ENCODE assay signal across 8 mouse cellular contexts in the genomic region with DNA sequence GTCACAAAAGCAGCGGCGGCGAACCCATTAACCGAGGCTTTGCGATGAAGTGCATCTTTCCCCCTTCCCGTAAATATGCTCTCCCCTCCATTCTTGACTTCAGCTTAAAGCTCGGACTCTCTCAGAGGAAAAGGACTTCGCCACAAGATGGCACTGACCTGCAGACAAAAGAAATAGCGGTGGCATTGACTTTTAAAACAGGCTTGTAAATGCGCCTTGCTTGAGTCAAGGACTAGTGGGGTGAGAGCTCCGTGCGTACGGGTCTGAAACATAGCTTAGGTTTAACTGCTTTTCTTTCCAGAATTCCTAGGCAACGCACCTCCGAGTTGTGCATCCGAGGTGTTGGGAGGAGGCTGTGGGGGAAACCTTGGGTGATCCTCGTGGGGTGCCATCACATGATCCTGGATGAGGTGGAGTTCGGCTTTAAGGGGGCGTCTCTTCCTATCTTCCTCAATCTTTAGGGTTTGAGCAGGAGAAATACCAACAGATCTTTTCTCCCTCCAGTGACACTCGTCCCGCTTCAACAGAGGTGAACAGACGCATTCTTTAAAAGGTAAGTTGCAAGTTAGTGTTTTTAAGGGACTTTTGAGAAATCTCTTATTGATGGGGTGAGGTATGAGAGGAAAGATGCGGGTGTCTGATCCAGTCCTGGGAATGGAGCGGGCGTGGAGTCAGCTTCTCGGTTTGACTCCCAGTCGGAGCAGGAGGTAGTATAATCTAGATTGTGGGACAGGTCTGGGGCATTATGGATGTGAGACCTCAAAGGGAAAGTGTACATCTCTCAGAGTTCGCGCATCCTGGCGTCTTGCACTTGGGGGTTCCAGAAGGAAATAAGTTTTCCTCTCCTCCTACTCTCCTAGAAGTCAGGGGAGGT. TPM values are rescaled to one million over a fixed set of nuclear protein-coding genes. Genes with fewer than 3 reads are reported as not detected.
A peak's percentile ranks its signal among the peaks of the same experiment; 100 is the strongest.
DNase-seq lines count a peak whose midpoint lies in the region; ATAC-seq and TF ChIP-seq lines count a peak whose summit lies in the region.

Gene Npy1r (plus strand): TSS at position 223 of the 874 bp plus-strand sequence.

- no peak within 1 kb of the TSS; the same call in 1 of the 2 replicates for H3K9ac ChIP-seq in ES-E14 (ENCODE audit: insufficient read depth, low read depth, low read length, poor library complexity, severe bottlenecking)
- H3K9ac ChIP-seq in intestine, embryonic 15.5 days: no peak within 1 kb of the TSS; the same call in 1 of the 2 replicates
- H3K9ac ChIP-seq in stomach, embryonic 15.5 days: no peak within 1 kb of the TSS

- H3K27me3 ChIP-seq in intestine, embryonic 15.5 days (replicated peaks): peaks cover 14% of the 10 kb centered on the region; the same call in 1 of the 2 replicates
- peaks cover 52% of the 10 kb centered on the region for H3K27me3 ChIP-seq in midbrain, embryonic 10.5 days (ENCODE audit: low read depth, poor library complexity, severe bottlenecking)
- H3K27me3 ChIP-seq in stomach, embryonic 15.5 days (replicated peaks): peaks cover 10% of the 10 kb centered on the region

- DNase-seq in ES-E14 (ENCODE audit: low read depth, low spot score): no peak
- peak; percentile 65 for DNase-seq in brain, embryonic 18.5 days (ENCODE audit: low read depth, low spot score)
- DNase-seq in frontal cortex, postnatal 25 days (ENCODE audit: low spot score in 2 of 2): peak; percentile 44 to 45
- DNase-seq in left cerebral cortex, adult 9 months (ENCODE audit: low spot score in 2 of 2): peak; percentile 52 to 72
- DNase-seq in midbrain, embryonic 10.5 days (ENCODE audit: low spot score): peak; percentile 59

- peak within 1 kb of the TSS; percentile 70 for H3K4me2 ChIP-seq in intestine, embryonic 15.5 days (replicated peaks)
- H3K4me2 ChIP-seq in stomach, embryonic 15.5 days: peak within 1 kb of the TSS; percentile 62

- H3K4me1 ChIP-seq in ES-E14 (ENCODE audit: control insufficient read depth in 2 of 2, insufficient read depth in 2 of 2, low read length in 2 of 2, poor library complexity in 1 of 2): peaks cover 2% of the 10 kb centered on the region in 2 experiments; a peak in 1 of 4 replicates
- peaks cover 2% of the 10 kb centered on the region; the same call in 1 of the 2 replicates for H3K4me1 ChIP-seq in intestine, embryonic 15.5 days (replicated peaks)
- peaks cover 16% of the 10 kb centered on the region for H3K4me1 ChIP-seq in midbrain, embryonic 10.5 days
- H3K4me1 ChIP-seq in stomach, embryonic 15.5 days: no peaks in the 10 kb centered on the region

- ATAC-seq in intestine, embryonic 15.5 days: peak; percentile 62; the same call in 1 of the 2 replicates
- ATAC-seq in stomach, embryonic 15.5 days (ENCODE audit: insufficient read depth, low FRiP score, low read depth): peak; percentile 53; the same call in 1 of the 2 replicates
- no peak for ATAC-seq in megakaryocyte, adult 5-6 weeks (ENCODE audit: poor library complexity, severe bottlenecking)

- 1% methylated on average over 30 of the region's 30 CpGs for WGBS in intestine, embryonic 15.5 days
- 1% methylated on average over 30 of the region's 30 CpGs for WGBS in midbrain, embryonic 10.5 days
- WGBS in stomach, embryonic 15.5 days: 2% methylated on average over 30 of the region's 30 CpGs

- H3K4me3 ChIP-seq in ES-E14 (ENCODE audit: insufficient read depth in 1 of 2, low read depth in 1 of 2, low read length in 2 of 2, poor library complexity in 1 of 2, severe bottlenecking in 1 of 2): peak within 1 kb of the TSS; percentile 36 to 55
- peak within 1 kb of the TSS; percentile 33 for H3K4me3 ChIP-seq in intestine, embryonic 15.5 days (replicated peaks)
- H3K4me3 ChIP-seq in midbrain, embryonic 10.5 days: peak within 1 kb of the TSS; percentile 56
- peak within 1 kb of the TSS; percentile 32 for H3K4me3 ChIP-seq in stomach, embryonic 15.5 days (replicated peaks)

- H3K36me3 ChIP-seq in ES-E14 (ENCODE audit: control insufficient read depth, insufficient read depth, low read length, poor library complexity, severe bottlenecking): no peaks in the 10 kb centered on the region
- no peaks in the 10 kb centered on the region for H3K36me3 ChIP-seq in intestine, embryonic 15.5 days
- H3K36me3 ChIP-seq in midbrain, embryonic 10.5 days: no peaks in the 10 kb centered on the region
- no peaks in the 10 kb centered on the region for H3K36me3 ChIP-seq in stomach, embryonic 15.5 days

- in situ Hi-C loops in ES-E14 (cut with MboI; ENCODE audit: low sequenced_read_pairs in 2 of 2, unreplicated experiment in 2 of 2): no loop called here

- H3K9me3 ChIP-seq in ES-E14 (ENCODE audit: control insufficient read depth, insufficient read depth, low read depth, low read length): no peaks in the 10 kb centered on the region
- H3K9me3 ChIP-seq in intestine, embryonic 15.5 days: no peaks in the 10 kb centered on the region
- no peaks in the 10 kb centered on the region for H3K9me3 ChIP-seq in midbrain, embryonic 10.5 days (replicated peaks)
- H3K9me3 ChIP-seq in stomach, embryonic 15.5 days: no peaks in the 10 kb centered on the region

- no peak within 1 kb of the TSS for H3K27ac ChIP-seq in ES-E14 (ENCODE audit: insufficient read depth, low read depth, low read length, poor library complexity, severe bottlenecking)
- no peak within 1 kb of the TSS for H3K27ac ChIP-seq in intestine, embryonic 15.5 days
- no peak within 1 kb of the TSS for H3K27ac ChIP-seq in midbrain, embryonic 10.5 days (replicated peaks)
- H3K27ac ChIP-seq in stomach, embryonic 15.5 days: no peak within 1 kb of the TSS

TF ChIP-seq in ES-E14, 5 proteins besides CTCF, POLR2A, EP300 and RAD21:
- no peak for TF ChIP-seq ZNF384 (IDR thresholded peaks at IDR 0.05; ENCODE audit: low read depth, low read length)
- no peak for TF ChIP-seq HCFC1 (IDR thresholded peaks at IDR 0.05; ENCODE audit: borderline replicate concordance, insufficient read depth, low read length)
- TF ChIP-seq ZC3H11A (IDR thresholded peaks at IDR 0.05; ENCODE audit: borderline replicate concordance, low read depth, low read length): no peak
- no peak for TF ChIP-seq MAFK (IDR thresholded peaks at IDR 0.05; ENCODE audit: insufficient read depth, low read depth, low read length)
- no peak for TF ChIP-seq CHD2 (IDR thresholded peaks at IDR 0.05; ENCODE audit: low read depth, low read length)

RNA-seq across cellular contexts. Expression of gene Npy1r, which starts in this region (rescaled TPM):
- 0.04 TPM in 1 of 2 replicates, not detected in the other for total RNA-seq in ES-E14 (2012; rRNA removed)
- polyA plus RNA-seq in intestine, embryonic 15.5 days (2015; fragmentation: Nextera tagmentation; extraction: Ambion mirVana): 1.4 and 1.7 TPM in 2 replicates
- polyA plus RNA-seq in midbrain, embryonic 10.5 days (2016; fragmentation: Nextera tagmentation; extraction: Ambion mirVana): 0.54 and 0.87 TPM in 2 replicates
- polyA plus RNA-seq in stomach, embryonic 15.5 days (2015; fragmentation: Nextera tagmentation; extraction: Ambion mirVana): 1.8 and 1.9 TPM in 2 replicates
- not detected in 2 replicates for total RNA-seq in megakaryocyte, adult 5-6 weeks (2015)
- not detected in 2 replicates for total RNA-seq in megakaryocyte, adult 5-6 weeks (2017)

Comparison
In these comparisons a context has a peak if more than half of its experiments do, and no peak if none do; other contexts are left out.
1. Peak in DNase-seq and H3K4me3 ChIP-seq in midbrain, embryonic 10.5 days; RNA of the gene not detected or under 1 TPM.